Mouse (Mus musculus) G1E-ER4 (cell line): ENCODE results near the gene Olfr1116. TPM values are rescaled to one million over a fixed set of nuclear protein-coding genes. Genes with fewer than 3 reads are reported as not detected.

Source experiments
- GATA1 ChIP-seq: IDR thresholded peaks from one replicate; pipeline ENCODE4 v1.8.0; 2012; ENCODE audit warnings: low read length, inconsistent platforms
- polyA plus RNA-seq: library from polyadenylated mRNA; stranded (reverse); fragments of >175 nt; gene quantifications from 2 replicates; pipeline ENCODE4 v1.2.3, GENCODE M21; 2012

The Olfr1116 gene
- polyA plus RNA-seq: not detected in 2 replicates

- no peak for TF ChIP-seq GATA1
Observed at GRCm38 (mm10) chr2:87267234-87267633, at the start of gene Olfr1116. Gene Olfr1116 (plus strand): TSS chr2:87267534.

- TF ChIP-seq GATA1: no peak
Observed at GRCm38 (mm10) chr2:87247713-87248112, 19.6 kb upstream of the Olfr1116 start, which contains the start of gene Olfr1115. Gene Olfr1115 (plus strand): TSS chr2:87248013.

- TF ChIP-seq GATA1: no peak
Observed at GRCm38 (mm10) chr2:87307281-87307680, 39.9 kb downstream of the Olfr1116 start, which contains the start of gene Olfr1118. Gene Olfr1118 (plus strand): TSS chr2:87307581.

Other genes starting within 250 kb of the Olfr1116 start
- gene Olfr1104, start 240.5 kb upstream of the Olfr1116 start, polyA plus RNA-seq: not detected in 2 replicates
- gene Olfr1105, start 231.0 kb upstream of the Olfr1116 start, polyA plus RNA-seq: not detected in 2 replicates
- gene Olfr1106, start 215.3 kb upstream of the Olfr1116 start, polyA plus RNA-seq: not detected in 2 replicates
- not detected in 2 replicates for gene Olfr1107, start 191.7 kb upstream of the Olfr1116 start, polyA plus RNA-seq
- not detected in 2 replicates for gene Olfr1109, start 171.5 kb upstream of the Olfr1116 start, polyA plus RNA-seq
- not detected in 2 replicates for gene Olfr259, start 153.0 kb upstream of the Olfr1116 start, polyA plus RNA-seq
- not detected in 2 replicates for gene Olfr1110, start 127.2 kb upstream of the Olfr1116 start, polyA plus RNA-seq
- gene Olfr1111, start 114.9 kb upstream of the Olfr1116 start, polyA plus RNA-seq: not detected in 2 replicates
- not detected in 2 replicates for gene Olfr1112, start 79.7 kb upstream of the Olfr1116 start, polyA plus RNA-seq
- not detected in 2 replicates for gene Olfr1113, start 58.6 kb upstream of the Olfr1116 start, polyA plus RNA-seq
- gene Olfr1115, start 19.5 kb upstream of the Olfr1116 start, polyA plus RNA-seq: not detected in 2 replicates
- gene Olfr1118, start 40.0 kb downstream of the Olfr1116 start, polyA plus RNA-seq: not detected in 2 replicates
- gene Olfr1120, start 87.3 kb downstream of the Olfr1116 start, polyA plus RNA-seq: not detected in 2 replicates
- not detected in 2 replicates for gene Olfr1121, start 102.4 kb downstream of the Olfr1116 start, polyA plus RNA-seq
- gene Olfr1122, start 118.3 kb downstream of the Olfr1116 start, polyA plus RNA-seq: not detected in 2 replicates
- gene Olfr1123, start 149.1 kb downstream of the Olfr1116 start, polyA plus RNA-seq: not detected in 2 replicates
- gene Olfr1124, start 162.7 kb downstream of the Olfr1116 start, polyA plus RNA-seq: not detected in 2 replicates
- gene Olfr1126, start 186.4 kb downstream of the Olfr1116 start, polyA plus RNA-seq: not detected in 2 replicates
- not detected in 2 replicates for gene Pramel7, start 229.6 kb downstream of the Olfr1116 start, polyA plus RNA-seq
- not detected in 2 replicates for gene Pramel6, start 239.0 kb downstream of the Olfr1116 start, polyA plus RNA-seq